Mouse (Mus musculus) c-Kit-negative CD71-positive TER-119-positive erythroid progenitor cells, embryonic 14.5 days (primary cell): ENCODE measurements around the gene Fam181a.
A peak's percentile ranks its signal among the peaks of the same experiment; 100 is the strongest.

Experiments used
- DNase-seq: peaks from one replicate; pipeline ENCODE4 v3.0.0-alpha.2; 2013; ENCODE audit warnings: low read depth, low spot score

The Fam181a gene

GRCm38 (mm10) chr12:103314640-103315361, 4.0 kb downstream of the Fam181a start:
- DNase-seq, result no peak

- no peak for DNase-seq
These were observed 5.2 kb downstream of the Fam181a start for GRCm38 (mm10) chr12:103315831-103316545.

GRCm38 (mm10) chr12:103322801-103323200, 12.0 kb downstream of the Fam181a start:
- DNase-seq, result no peak

- DNase-seq, result peak; percentile 44
These were observed 14.5 kb downstream of the Fam181a start for GRCm38 (mm10) chr12:103325156-103325857.

- no peak for DNase-seq
These were observed 15.8 kb downstream of the Fam181a start for GRCm38 (mm10) chr12:103326569-103326968.

- no peak for DNase-seq
These were observed 16.3 kb downstream of the Fam181a start for GRCm38 (mm10) chr12:103327107-103327506.

DNA sequence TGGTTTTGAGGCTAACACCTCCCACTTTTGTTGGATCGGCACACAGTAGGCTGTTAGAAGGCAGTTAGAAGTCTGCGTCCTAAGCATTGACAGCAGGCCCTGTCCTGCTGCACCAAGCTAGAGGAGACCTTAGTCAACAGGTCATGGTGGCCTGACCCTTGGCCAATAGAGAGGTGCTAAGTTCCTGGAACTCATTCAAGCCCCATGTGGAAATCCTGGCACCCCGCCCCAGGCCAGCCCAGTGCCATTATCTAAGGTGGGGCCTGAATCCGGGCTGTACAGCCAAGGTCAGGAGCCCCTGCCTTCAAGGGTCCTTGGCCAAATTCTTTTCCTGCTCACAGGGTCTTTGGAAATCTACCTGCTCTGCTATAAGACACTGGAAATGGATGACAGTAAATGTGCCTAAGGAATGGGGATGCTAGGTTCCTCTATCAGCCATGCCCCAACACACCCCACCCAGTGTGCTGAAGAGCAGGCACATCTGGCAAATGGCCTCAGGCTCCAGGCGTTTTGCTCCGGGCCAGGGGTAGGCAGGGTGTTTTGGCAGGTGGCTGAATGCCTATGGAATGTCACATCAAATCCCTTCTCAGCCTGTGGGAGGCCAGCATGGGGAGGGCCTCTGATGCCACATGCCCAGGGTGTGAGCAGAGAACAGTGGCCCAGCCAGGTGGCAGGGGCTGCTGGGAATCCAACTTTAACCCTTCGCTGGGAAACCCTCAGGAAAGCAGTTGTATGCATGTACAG, 17.8 kb downstream of the Fam181a start:
- no peak for DNase-seq

DNA sequence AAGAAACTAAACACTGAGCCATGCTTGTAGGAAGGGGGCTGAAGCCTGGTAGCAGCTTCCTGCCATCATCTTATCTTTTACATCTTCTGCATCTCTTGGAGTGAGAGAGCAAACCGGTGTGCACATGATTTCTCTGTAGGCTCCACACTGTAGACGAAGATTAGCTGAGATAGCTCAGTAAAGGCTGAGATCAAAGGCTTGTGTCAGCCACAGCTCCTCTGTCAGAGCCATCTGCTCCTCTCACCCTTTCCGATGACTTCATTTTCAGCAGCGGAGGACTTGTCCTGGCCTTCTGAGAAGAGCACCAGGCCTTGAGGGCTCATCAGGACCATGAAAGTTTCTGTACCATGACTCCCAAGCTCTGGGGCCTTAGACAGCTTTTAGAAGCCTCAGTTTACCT, 20.7 kb downstream of the Fam181a start:
- no peak for DNase-seq

DNA sequence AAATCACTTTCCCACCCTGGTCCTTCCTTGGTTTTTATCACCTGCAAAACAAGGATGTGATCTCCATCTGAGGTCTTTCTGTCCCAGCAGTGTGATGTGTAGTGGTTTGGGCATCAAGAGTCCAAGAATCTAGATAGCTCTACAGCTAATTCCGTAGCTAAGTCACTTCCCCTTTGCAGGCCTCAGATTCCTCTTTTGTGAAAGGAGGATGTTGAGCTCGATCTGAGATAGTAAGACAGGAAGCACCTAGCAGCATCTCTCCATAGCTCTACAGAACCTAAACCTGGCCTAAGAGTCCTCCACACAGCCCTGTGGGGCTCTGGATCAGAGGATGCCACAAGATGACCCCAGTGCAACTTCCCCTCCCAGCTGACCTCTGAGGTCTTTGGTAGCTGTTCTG, 22.1 kb downstream of the Fam181a start:
- no peak for DNase-seq

- no peak for DNase-seq
These were observed 22.7 kb downstream of the Fam181a start for GRCm38 (mm10) chr12:103333426-103333825.

- no peak for DNase-seq
These were observed 26.0 kb downstream of the Fam181a start for GRCm38 (mm10) chr12:103336766-103337165.

DNA sequence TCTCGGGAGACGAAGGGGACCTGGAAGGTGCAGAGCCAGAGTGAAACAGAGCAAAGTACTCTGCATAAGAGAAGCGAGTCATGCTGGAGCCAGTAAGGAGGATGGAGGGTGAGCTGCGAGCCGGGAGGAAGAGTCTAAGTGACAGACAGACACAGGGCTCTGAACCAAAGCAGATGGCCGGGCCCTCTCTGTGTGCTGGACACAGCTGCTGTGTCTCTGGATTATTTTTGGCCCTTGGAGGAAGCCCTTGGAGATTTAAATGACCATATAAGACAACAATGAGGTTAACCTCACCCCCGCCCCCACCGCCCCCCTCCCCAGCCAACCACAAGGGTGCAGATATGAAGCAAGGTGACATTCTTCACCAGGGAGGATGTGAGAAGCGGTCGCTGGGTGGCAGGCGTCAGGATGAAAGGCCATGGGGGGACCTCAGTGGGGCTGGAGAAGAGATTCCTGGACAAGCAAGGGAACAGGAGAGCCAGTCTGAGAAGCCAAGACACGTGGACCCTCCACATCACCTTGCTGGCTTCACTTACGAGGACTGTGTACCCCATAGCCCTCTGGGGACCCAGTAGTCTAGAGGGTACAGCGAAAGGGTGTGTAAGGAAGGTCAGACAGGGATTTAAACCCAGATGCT, 27.5 kb downstream of the Fam181a start:
- DNase-seq, result no peak

DNA sequence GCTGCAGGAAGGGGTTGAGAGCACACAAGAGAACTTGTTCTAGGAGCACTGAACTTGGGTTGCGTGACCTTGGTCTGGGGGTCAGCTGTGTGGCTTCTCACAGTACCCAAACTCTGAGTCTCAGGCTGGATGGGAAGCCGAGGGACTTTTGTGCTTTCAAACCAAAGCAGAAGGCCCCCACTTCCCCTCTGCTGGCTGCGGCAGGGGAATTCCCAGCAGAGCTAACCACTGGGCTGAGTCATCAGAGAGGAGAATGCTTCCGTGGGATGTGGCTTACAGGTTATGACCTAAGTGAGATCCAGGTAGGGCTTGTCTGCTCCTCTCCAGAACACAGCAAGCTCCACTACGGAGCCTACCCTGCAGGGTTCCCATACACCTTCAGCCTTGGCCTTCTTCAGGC, 30.4 kb downstream of the Fam181a start:
- no peak for DNase-seq

DNA sequence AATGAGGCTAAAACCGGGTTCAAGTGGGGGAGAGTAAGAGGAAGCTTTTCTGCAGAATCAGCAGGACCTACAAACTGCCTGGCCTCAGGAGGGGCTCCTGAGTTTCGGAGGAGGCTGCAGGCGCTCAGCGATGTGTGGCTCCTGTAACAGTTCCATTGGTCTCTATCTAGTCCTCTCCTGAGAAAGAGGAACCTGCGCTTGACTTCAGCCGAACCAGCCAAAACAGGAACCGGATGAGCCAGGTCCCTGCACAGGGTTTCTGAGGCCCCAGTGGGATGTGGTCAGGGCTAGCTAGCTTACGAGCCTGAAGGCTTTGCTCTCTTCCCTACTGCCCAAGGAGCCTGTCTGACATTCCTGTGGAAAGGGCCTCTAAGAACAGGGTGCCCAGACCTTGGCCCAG, 32.7 kb downstream of the Fam181a start:
- no peak for DNase-seq

DNA sequence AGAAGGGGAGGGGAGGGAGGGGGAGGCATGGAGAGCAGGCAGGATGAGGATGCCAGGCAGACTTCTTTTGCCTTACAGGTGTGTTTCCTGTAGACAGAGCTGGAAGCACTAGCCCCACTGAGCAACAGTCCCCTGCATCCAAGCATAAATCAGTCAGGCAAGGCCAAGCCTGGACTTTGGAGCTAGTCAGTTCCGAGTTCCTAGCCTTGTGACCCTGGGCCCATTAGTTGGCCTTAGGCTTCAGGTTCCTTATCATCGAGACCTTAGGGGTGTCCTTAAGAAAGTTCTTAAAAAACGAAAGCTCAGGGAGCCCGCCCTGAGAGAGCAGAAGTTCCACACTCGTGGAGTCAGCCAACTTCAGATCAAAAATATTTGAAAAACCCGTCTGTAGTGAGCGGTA, 34.2 kb downstream of the Fam181a start:
- no peak for DNase-seq

DNA sequence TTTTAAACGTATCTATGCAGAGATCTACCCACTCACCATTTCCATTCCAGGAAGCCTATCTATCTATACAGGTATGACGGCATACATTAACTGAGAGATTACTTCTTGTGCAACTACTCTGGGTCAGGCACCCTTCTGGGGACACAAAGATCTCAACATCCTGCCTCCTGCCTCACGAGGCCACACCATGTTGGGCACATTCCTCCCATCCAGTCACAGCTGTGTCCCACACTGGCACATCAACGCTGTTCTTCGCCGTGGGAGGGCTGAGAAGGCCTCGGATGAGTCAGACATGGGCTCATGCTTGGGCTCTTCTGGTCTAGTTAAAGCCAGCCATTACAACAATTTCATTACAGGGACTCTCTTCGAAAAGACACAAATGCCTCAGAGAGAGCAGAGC, 36.2 kb downstream of the Fam181a start:
- DNase-seq, result no peak

- DNase-seq, result no peak
These were observed 36.6 kb downstream of the Fam181a start for GRCm38 (mm10) chr12:103347406-103347805.

GRCm38 (mm10) chr12:103348506-103348905, 37.7 kb downstream of the Fam181a start:
- peak; percentile 49 for DNase-seq

DNA sequence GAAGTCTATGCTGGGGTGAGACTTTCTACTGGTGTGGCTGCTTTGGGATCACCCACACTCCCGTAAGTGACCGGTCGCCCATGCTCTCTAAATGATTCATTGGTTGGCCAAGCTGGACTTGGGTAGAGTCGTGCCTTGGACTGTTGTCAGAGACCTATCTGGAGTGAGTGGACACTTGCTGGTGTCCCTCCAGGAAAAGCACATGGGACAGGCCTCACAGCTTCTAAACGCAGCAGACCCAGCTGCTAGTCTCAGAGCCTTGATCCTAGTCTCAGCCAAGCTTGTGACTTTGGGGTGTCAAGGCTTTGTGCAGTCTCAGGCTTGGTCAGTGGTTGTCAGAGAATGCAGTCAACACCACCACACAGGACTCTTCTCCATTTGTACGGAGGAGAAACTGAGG, 42.0 kb downstream of the Fam181a start:
- no peak for DNase-seq

DNA sequence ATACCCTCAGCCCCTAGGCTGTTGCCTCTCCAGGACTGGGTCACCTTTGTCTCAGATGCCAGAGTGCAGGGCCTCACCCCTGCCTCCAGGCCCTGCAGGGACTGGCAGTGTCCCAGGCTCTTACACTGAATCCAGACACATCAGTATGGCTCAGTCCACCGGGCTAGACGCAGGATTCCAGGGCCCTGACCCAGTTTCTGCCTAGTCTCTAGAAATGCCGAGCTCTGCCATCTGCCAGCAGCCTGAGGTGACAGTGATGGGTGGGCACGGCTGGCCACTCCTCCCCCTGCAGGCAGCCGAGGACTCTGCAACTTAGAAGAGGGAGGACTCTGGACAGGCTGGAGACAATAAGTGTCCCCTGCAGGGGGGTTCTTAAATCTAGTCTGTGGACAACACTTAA, 42.8 kb downstream of the Fam181a start:
- no peak for DNase-seq

DNA sequence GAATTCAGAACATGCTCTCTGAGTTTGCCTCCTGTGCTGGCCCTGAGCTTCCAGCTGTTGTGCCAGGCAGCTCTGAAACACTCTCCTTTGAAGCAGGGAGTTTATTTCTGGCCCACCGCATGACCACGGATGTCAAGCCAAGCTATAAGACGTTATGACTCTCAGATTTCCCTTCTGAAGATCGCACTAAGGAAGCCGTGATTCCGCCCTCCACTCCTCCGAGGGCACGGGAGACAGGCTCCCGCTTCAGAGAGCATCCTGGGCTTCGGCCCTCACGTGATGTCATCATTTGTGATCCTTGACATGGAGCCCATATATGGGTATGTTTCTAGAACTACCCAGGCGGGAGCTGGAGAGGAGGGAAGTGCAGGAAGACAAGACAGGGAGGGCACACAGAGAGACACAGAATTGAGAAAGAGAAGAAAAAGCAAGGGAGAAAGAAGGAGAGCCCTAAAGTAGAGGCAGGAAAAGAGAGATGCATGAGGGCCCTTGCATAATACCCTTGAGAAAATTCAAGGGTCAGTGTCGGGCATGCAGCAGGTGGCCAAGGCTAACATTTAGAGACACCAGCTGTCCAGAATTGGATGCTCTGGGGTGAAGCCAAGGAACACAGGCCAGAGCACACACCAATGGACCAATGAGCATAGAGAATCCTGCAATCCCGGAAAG, 45.1 kb downstream of the Fam181a start, which contains the start of gene Asb2:
Gene Asb2 (minus strand): TSS at position 256 of the 669 bp plus-strand sequence.
- DNase-seq, result no peak
